Mouse (Mus musculus) intestine, postnatal 0 days (tissue): ENCODE measurements around the gene Pygm. TPM values are rescaled to one million over a fixed set of nuclear protein-coding genes. Genes with fewer than 3 reads are reported as not detected.

Experiments
- ATAC-seq: fragments of 200-750 bp; cut with Nextera tagmentation; 2 replicates; pipeline ENCODE4 v1.8.0; 2017; ENCODE audit warnings: mild to moderate bottlenecking, moderate TSS enrichment, moderate library complexity
- H3K27ac ChIP-seq: fragments of 300-500 bp; sonication (generic); 2 replicates; pipeline ENCODE4 v1.5.1; 2014; ENCODE audit warnings: mild to moderate bottlenecking, low read depth, low read length, moderate library complexity
- H3K27me3 ChIP-seq: fragments of 300-500 bp; sonication (generic); replicated peaks from 2 replicates; pipeline ENCODE4 v1.6.1; 2014; ENCODE audit warnings: low read length, mixed read lengths; ENCODE audit not compliant: control insufficient read depth, insufficient read depth
- H3K36me3 ChIP-seq: fragments of 300-500 bp; sonication (generic); 2 replicates; pipeline ENCODE4 v1.6.1; 2014; ENCODE audit warnings: mild to moderate bottlenecking, moderate library complexity; ENCODE audit not compliant: control insufficient read depth, insufficient read depth
- H3K4me1 ChIP-seq: fragments of 300-500 bp; sonication (generic); replicated peaks from 2 replicates; pipeline ENCODE4 v1.6.1; 2014; ENCODE audit warnings: antibody characterized with exemption, low read length, mixed read lengths; ENCODE audit not compliant: control insufficient read depth, insufficient read depth
- H3K4me2 ChIP-seq: fragments of 300-500 bp; sonication (generic); replicated peaks from 2 replicates; pipeline ENCODE4 v1.6.1; 2014; ENCODE audit warnings: low read depth, mild to moderate bottlenecking, moderate library complexity
- H3K4me3 ChIP-seq: fragments of 300-500 bp; sonication (generic); 2 replicates; pipeline ENCODE4 v1.5.1; 2014; ENCODE audit warnings: low read depth, low read length
- H3K9ac ChIP-seq: fragments of 300-500 bp; sonication (generic); 2 replicates; pipeline ENCODE4 v1.6.1; 2014; ENCODE audit warnings: mild to moderate bottlenecking, low read depth, low read length
- H3K9me3 ChIP-seq: fragments of 300-500 bp; sonication (generic); 2 replicates; pipeline ENCODE4 v1.6.1; 2016; ENCODE audit warnings: mixed run types; ENCODE audit not compliant: control insufficient read depth
- CTCF ChIP-seq: sonication (generic); IDR thresholded peaks from 2 replicates; pipeline ENCODE4 v1.5.1; 2016; ENCODE audit warnings: low read depth, mild to moderate bottlenecking, control low read depth, antibody characterized with exemption, moderate library complexity
- WGBS: fragments of 180-500 bp; shearing (Covaris S2); extraction: QIAGEN DNeasy Blood & Tissue Kit; methylation state at CpG from one replicate; pipeline ENCODE4 v1.1.7; 2014; 5-methylcytosine and 5-hydroxymethylcytosine counted together
- polyA plus RNA-seq: library from polyadenylated mRNA; unstranded; fragments of >200 nt; fragmentation: Nextera tagmentation; extraction: Ambion mirVana; gene quantifications from 2 replicates; pipeline ENCODE4 v1.2.1, GENCODE M21; 2015

Gene Pygm
- polyA plus RNA-seq, 1 experiment from 2014 or later = 4.1 TPM

DNA sequence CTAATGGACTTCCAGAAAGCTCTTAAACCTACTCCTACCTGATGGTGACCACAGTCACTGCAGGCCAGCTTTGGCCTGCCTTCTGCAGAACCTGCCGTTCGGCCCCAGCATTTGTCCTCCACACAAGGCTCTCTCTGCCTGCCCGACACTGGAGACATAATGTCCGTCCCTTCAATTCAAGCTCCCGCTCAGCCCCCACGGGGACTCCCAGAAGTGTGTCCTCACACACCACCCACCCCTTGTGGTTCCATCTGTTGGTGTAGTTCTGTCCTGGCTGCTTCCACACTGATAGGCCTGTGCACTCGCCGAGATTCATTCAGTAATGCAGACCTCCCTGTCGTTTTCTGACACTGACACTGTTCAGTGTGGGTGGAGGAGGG is 37.0 kb downstream of the Pygm start:
- Histone ChIP-seq H3K36me3 (no peaks in the 10 kb centered on the region), H3K4me3 (no peak overlapping the region), H3K9me3 (no peaks in the 10 kb centered on the region), H3K4me2 (no peak overlapping the region), H3K27me3 (peaks cover 45% of the 10 kb centered on the region), H3K9ac (no peak overlapping the region), H3K27ac (no peak overlapping the region), H3K4me1 (0 out of 2 replicates have a peak, but pooled peaks cover 3% of the 10 kb centered on the region)
- no peak for TF ChIP-seq CTCF
- 70% methylated on average over 9 of the region's 9 CpGs for WGBS
- no peak for ATAC-seq

DNA sequence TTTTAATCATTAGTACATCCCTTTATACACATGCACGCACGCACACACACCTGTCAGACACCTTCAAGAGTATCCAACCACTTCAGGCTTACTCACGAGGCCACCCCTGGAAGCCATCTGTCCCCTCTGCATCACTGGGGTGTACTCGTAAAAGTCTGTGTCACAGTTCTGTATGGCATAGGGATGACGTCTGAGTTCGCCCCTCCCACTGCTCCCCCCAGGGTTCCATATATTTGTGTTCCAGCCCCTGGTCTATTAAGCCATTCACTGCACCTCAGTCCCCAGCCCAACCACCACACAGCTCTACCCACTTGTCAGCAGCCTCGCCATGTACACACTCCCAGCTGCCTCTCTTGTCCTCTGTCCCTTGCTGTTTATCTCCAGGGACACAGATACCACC is 37.8 kb downstream of the Pygm start:
- H3K9me3 ChIP-seq = no peaks in the 10 kb centered on the region
- no peak overlapping the region for H3K9ac ChIP-seq
- TF ChIP-seq CTCF = no peak
- 0 out of 2 replicates have a peak, but pooled peaks cover 3% of the 10 kb centered on the region for H3K4me1 ChIP-seq
- 59% methylated on average over 7 of the region's 7 CpGs for WGBS
- no peaks in the 10 kb centered on the region for H3K36me3 ChIP-seq
- H3K27me3 ChIP-seq = peaks cover 51% of the 10 kb centered on the region
- no peak overlapping the region for H3K4me3 ChIP-seq
- H3K27ac ChIP-seq = no peak overlapping the region
- H3K4me2 ChIP-seq = no peak overlapping the region
- no peak for ATAC-seq

GRCm38 (mm10) chr19:6423241-6423640 is 39.0 kb downstream of the Pygm start:
- 79% methylated on average over 16 of the region's 16 CpGs for WGBS

GRCm38 (mm10) chr19:6424137-6424881 is 40.1 kb downstream of the Pygm start:
- Histone ChIP-seq H3K4me2 (no peak overlapping the region), H3K9me3 (no peaks in the 10 kb centered on the region), H3K36me3 (no peaks in the 10 kb centered on the region), H3K27me3 (peaks cover 56% of the 10 kb centered on the region), H3K4me1 (peaks cover 3% of the 10 kb centered on the region; the same call in 1 of the 2 replicates), H3K27ac (no peak overlapping the region), H3K4me3 (no peak overlapping the region), H3K9ac (no peak overlapping the region)
- WGBS = 61% methylated on average over 8 of the region's 8 CpGs
- TF ChIP-seq CTCF = no peak
- no peak for ATAC-seq

More at GRCm38 (mm10) chr19:6423241-6423640, 39.0 kb downstream of the Pygm start:
- Histone ChIP-seq H3K4me3 (no peak overlapping the region), H3K9ac (no peak overlapping the region), H3K36me3 (no peaks in the 10 kb centered on the region), H3K4me2 (no peak overlapping the region), H3K4me1 (peaks cover 3% of the 10 kb centered on the region; the same call in 1 of the 2 replicates), H3K27me3 (peaks cover 56% of the 10 kb centered on the region), H3K9me3 (no peaks in the 10 kb centered on the region), H3K27ac (no peak overlapping the region)
- TF ChIP-seq CTCF = no peak
- no peak for ATAC-seq

- 62% methylated on average over 5 of the region's 5 CpGs for WGBS
- Histone ChIP-seq H3K9ac (no peak overlapping the region), H3K27ac (no peak overlapping the region), H3K36me3 (no peaks in the 10 kb centered on the region), H3K4me1 (peaks cover 3% of the 10 kb centered on the region; the same call in 1 of the 2 replicates), H3K4me3 (no peak overlapping the region), H3K4me2 (no peak overlapping the region), H3K27me3 (peaks cover 56% of the 10 kb centered on the region), H3K9me3 (no peaks in the 10 kb centered on the region)
- TF ChIP-seq CTCF = no peak
- ATAC-seq = no peak
Measured at GRCm38 (mm10) chr19:6425595-6425994, 41.4 kb downstream of the Pygm start.

- Histone ChIP-seq H3K4me2 (no peak overlapping the region), H3K27me3 (peaks cover 55% of the 10 kb centered on the region), H3K27ac (no peak overlapping the region), H3K36me3 (no peaks in the 10 kb centered on the region), H3K9ac (no peak overlapping the region), H3K4me1 (peaks cover 3% of the 10 kb centered on the region; the same call in 1 of the 2 replicates), H3K4me3 (no peak overlapping the region; the same call in 1 of the 2 replicates), H3K9me3 (no peaks in the 10 kb centered on the region)
- ATAC-seq = peak; percentile 44
- no peak for TF ChIP-seq CTCF
- 23% methylated on average over 13 of the region's 13 CpGs for WGBS
Measured at GRCm38 (mm10) chr19:6426703-6427500, 42.7 kb downstream of the Pygm start.
